Mouse (Mus musculus) kidney, embryonic 15.5 days (tissue): ENCODE measurements around the gene Rag1. TPM values are rescaled to one million over a fixed set of nuclear protein-coding genes. Genes with fewer than 3 reads are reported as not detected.

Experiments
- ATAC-seq: fragments of 200-750 bp; cut with Nextera tagmentation; replicated peaks from 2 replicates; pipeline ENCODE4 v1.8.0; 2017; ENCODE audit warnings: moderate TSS enrichment; ENCODE audit not compliant: low FRiP score
- H3K27ac ChIP-seq: fragments of 300-500 bp; sonication (generic); 2 replicates; pipeline ENCODE4 v1.5.1; 2015; ENCODE audit warnings: mild to moderate bottlenecking, inconsistent platforms
- H3K27me3 ChIP-seq: fragments of 300-500 bp; sonication (generic); 2 replicates; pipeline ENCODE4 v1.6.1; 2015; ENCODE audit warnings: inconsistent platforms
- H3K36me3 ChIP-seq: fragments of 300-500 bp; sonication (generic); 2 replicates; pipeline ENCODE4 v1.6.1; 2015; ENCODE audit warnings: inconsistent platforms
- H3K4me1 ChIP-seq: fragments of 300-500 bp; sonication (generic); 2 replicates; pipeline ENCODE4 v1.6.1; 2015; ENCODE audit warnings: inconsistent platforms
- H3K4me2 ChIP-seq: fragments of 300-500 bp; sonication (generic); 2 replicates; pipeline ENCODE4 v1.6.1; 2015; ENCODE audit warnings: moderate library complexity, mild to moderate bottlenecking, inconsistent platforms
- H3K4me3 ChIP-seq: fragments of 300-500 bp; sonication (generic); replicated peaks from 2 replicates; pipeline ENCODE4 v1.5.1; 2015; ENCODE audit warnings: mild to moderate bottlenecking, inconsistent platforms
- H3K9ac ChIP-seq: fragments of 300-500 bp; sonication (generic); 2 replicates; pipeline ENCODE4 v1.6.1; 2015; ENCODE audit warnings: mild to moderate bottlenecking, inconsistent platforms
- H3K9me3 ChIP-seq: fragments of 300-500 bp; sonication (generic); replicated peaks from 2 replicates; pipeline ENCODE4 v1.6.1; 2016; ENCODE audit warnings: inconsistent platforms
- WGBS: fragments of 180-500 bp; shearing (Covaris S2); methylation state at CpG from one replicate; pipeline ENCODE4 v1.1.7; 2015; ENCODE audit warnings: mixed read lengths; 5-methylcytosine and 5-hydroxymethylcytosine counted together
- polyA plus RNA-seq: library from polyadenylated mRNA; unstranded; fragments of >200 nt; fragmentation: Nextera tagmentation; extraction: Ambion mirVana; gene quantifications from 2 replicates; pipeline ENCODE4 v1.2.1, GENCODE M21; 2015

The Rag1 gene
- polyA plus RNA-seq, 1 experiment from 2014 or later = 0.06 TPM

DNA sequence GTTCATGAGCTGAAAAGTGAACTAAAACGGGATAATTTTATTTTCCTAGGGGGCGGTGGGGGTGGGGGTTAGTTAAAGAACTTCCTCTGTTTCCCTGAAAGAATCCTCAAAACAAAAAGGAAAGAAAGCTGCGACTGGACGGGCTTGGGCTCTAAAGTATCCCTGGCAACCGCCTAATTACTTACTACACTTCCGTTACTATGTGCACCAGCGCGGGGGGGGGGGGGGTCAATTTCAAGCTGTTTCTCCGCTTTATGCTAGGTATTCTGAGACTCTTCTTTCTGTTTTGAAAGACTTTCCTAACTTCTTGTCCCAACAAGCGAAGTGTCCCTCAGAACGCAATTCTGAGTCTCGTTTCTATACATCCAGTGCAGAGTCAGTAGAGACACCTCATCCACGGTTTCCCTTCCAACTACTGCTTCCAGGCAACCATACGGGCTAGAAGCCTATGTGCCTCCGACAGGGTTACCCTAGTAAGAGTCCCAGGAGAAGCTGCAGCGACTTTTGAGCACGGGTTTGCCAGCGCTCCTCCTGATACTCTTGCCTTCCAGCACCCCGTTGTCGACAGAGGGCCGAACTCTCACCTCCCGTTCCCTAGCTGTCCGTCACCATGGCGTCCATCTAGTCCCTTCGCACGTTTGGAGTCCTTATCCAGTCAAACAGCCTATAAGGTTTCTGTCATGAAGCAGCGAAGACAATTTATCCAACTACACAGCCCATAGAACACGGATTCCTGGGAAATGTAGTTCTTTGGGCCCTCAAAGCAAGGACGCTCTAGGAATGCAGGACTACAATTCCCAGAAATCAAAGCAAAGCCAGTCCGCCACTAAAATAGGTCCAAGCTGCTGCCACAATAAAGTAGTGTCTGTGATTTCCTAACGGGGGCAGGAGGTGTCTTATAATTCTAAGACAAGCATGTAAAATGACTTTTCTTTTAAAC is 20.7 kb downstream of the Rag1 start:
- H3K9me3 ChIP-seq = no peaks in the 10 kb centered on the region
- no peaks in the 10 kb centered on the region for H3K27me3 ChIP-seq
- peak; percentile 99 for ATAC-seq
- H3K4me2 ChIP-seq = peak overlapping the region; percentile 72
- peak overlapping the region; percentile 92 for H3K27ac ChIP-seq
- H3K36me3 ChIP-seq = no peaks in the 10 kb centered on the region
- WGBS = under 1% methylated on average over 31 of the region's 31 CpGs
- H3K4me1 ChIP-seq = peaks cover 10% of the 10 kb centered on the region; the same call in 1 of the 2 replicates
- peak overlapping the region; percentile 76 for H3K4me3 ChIP-seq
- H3K9ac ChIP-seq = peak overlapping the region; percentile 61

DNA sequence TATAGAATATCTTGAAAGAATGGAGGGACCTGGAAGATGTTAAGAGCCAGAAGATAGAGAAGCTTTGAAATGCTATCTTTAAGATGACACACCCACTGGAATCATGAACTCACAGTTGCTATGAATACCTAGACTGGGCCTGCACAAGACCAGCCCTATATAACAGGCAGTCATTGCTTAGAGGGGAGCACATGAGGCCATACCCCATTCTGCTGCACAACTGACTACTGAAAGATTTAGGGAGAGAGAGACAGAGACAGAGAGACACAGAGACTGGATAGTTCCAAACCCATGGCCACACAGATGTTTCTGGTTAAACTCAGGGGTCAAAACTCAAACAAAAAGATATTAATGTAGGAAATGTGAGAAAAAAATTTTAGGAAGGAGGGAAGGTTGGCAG is 22.1 kb downstream of the Rag1 start:
- Histone ChIP-seq H3K9ac (no peak overlapping the region), H3K4me1 (peaks cover 10% of the 10 kb centered on the region; the same call in 1 of the 2 replicates), H3K36me3 (no peaks in the 10 kb centered on the region), H3K4me3 (no peak overlapping the region), H3K4me2 (no peak overlapping the region), H3K27me3 (no peaks in the 10 kb centered on the region), H3K27ac (no peak overlapping the region), H3K9me3 (no peaks in the 10 kb centered on the region)
- no peak for ATAC-seq

DNA sequence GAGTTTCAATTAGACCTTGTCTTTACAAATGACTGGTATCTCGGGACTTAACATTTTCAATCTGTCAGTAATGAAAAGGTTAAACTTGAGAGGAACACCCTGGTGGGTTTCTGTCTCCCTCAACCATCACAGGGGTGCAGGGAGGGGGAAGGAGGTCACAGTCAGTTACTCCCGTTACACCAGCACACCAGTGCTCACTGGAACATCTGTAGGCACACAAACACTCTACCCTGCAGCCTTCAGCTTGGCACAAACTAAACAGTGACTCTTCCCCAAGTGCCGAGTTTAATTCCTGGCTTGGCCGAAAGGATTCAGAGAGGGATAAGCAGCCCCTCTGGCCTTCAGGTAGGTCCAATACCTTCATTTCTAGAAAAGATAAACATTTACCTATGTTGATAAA is 24.8 kb downstream of the Rag1 start, which contains the start of gene Rag2:
Gene Rag2 (plus strand): TSS at position 193 of the 400 bp plus-strand sequence.
- Histone ChIP-seq H3K27me3 (no peaks in the 10 kb centered on the region), H3K27ac (no peak within 1 kb of the TSS), H3K9ac (no peak within 1 kb of the TSS), H3K9me3 (no peaks in the 10 kb centered on the region), H3K4me2 (no peak within 1 kb of the TSS), H3K36me3 (no peaks in the 10 kb centered on the region), H3K4me3 (no peak within 1 kb of the TSS), H3K4me1 (peaks cover 9% of the 10 kb centered on the region; the same call in 1 of the 2 replicates)
- 33% methylated on average over 4 of the region's 4 CpGs for WGBS
- ATAC-seq = no peak

DNA sequence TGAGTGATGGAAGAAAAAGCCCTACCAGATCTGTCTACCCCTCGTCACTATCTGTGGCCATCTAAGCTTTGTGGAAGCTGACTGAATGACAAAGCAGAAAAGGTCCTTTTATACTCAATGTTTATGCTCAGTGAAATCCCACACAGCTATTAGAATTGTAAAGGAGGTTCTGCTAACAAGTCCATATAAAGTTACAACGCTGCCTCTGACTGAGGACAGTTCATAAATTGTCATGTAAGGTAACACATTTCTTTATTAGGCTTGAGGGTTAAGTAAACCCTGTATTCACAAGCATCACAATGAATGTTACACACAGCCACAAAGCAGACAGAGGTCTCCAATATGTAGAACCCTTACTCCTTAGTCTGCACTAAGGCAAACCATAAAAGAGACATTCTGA is 25.3 kb downstream of the Rag1 start:
- 30% methylated on average over 2 of the region's 2 CpGs for WGBS
- no peak for ATAC-seq
- H3K27ac ChIP-seq = no peak overlapping the region
- H3K36me3 ChIP-seq = no peaks in the 10 kb centered on the region
- no peak overlapping the region for H3K4me2 ChIP-seq
- H3K27me3 ChIP-seq = no peaks in the 10 kb centered on the region
- H3K4me1 ChIP-seq = peaks cover 5% of the 10 kb centered on the region; the same call in 1 of the 2 replicates
- no peaks in the 10 kb centered on the region for H3K9me3 ChIP-seq
- no peak overlapping the region for H3K4me3 ChIP-seq
- no peak overlapping the region for H3K9ac ChIP-seq

DNA sequence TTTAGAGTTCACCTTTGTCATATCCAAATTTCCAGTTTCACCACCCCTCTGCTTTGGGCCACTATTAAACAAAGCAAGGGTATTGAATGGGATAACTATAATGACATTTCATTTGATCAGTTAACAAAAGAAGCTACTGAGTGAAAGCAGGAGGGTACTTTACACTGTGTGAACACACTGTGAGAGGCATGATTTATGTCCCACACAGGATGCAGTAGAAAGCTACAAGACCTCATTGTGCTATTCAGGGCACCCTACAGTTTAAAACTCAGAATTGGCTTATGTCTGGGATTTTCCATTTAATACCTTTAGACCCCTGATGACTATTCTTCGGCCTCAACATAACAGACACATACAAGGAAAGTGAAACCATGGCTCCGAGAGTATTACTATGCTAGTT is 26.3 kb downstream of the Rag1 start:
- no peak overlapping the region for H3K27ac ChIP-seq
- H3K4me1 ChIP-seq = peaks cover 5% of the 10 kb centered on the region; the same call in 1 of the 2 replicates
- no peaks in the 10 kb centered on the region for H3K36me3 ChIP-seq
- H3K9ac ChIP-seq = no peak overlapping the region
- no peaks in the 10 kb centered on the region for H3K27me3 ChIP-seq
- H3K4me3 ChIP-seq = no peak overlapping the region
- no peaks in the 10 kb centered on the region for H3K9me3 ChIP-seq
- no peak overlapping the region for H3K4me2 ChIP-seq
- ATAC-seq = no peak
- 89% methylated on average over 2 of the region's 2 CpGs for WGBS

DNA sequence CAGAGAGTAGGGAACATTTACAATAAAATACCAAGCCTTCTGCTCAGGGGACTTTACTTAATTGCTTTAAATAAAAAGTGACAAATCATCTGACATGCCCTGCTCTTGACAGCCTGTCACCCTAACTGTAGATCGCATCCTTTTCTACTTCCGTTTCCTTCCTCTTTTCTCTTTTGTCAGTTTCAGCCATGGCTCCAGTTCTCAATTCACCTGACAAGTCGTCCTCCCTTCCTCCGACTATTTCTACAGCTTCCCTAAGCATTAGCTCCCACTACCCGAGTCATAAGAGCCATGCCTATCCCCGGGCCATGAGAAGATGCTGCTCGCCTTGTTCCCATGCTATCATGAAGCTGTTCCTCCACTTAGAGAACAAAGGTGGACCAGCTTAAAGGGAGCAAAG is 27.7 kb downstream of the Rag1 start:
- WGBS = 62% methylated on average over 7 of the region's 7 CpGs
- ATAC-seq = no peak
- no peak overlapping the region for H3K27ac ChIP-seq

DNA sequence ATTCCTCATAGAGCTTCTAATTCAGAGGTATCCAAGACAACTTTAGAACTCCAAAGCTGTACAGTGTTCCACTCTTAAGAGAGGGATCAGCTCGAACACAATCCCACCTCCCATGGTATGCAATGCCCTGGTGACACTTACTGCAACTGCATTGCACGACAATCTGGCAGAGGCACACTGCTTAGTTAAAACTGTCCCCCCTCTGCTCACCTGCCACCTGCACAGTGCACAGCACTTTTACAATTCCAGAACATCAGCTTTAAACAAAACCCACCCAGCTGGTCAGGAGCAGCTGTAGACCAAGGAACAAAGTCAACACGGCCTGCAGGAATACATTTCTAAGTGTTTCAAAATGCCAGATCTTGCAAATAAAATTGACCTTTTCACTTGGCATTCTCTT is 28.4 kb downstream of the Rag1 start:
- no peak for ATAC-seq
- no peak overlapping the region for H3K27ac ChIP-seq
- 72% methylated on average over 3 of the region's 3 CpGs for WGBS
- H3K4me1 ChIP-seq = peaks cover 10% of the 10 kb centered on the region; the same call in 1 of the 2 replicates
- H3K27me3 ChIP-seq = no peaks in the 10 kb centered on the region
- H3K4me2 ChIP-seq = no peak overlapping the region
- no peaks in the 10 kb centered on the region for H3K36me3 ChIP-seq
- no peaks in the 10 kb centered on the region for H3K9me3 ChIP-seq
- H3K9ac ChIP-seq = no peak overlapping the region
- no peak overlapping the region for H3K4me3 ChIP-seq

More for the DNA sequence above, 27.7 kb downstream of the Rag1 start:
- Histone ChIP-seq H3K4me1 (peaks cover 9% of the 10 kb centered on the region; the same call in 1 of the 2 replicates), H3K36me3 (no peaks in the 10 kb centered on the region), H3K9ac (no peak overlapping the region), H3K27me3 (no peaks in the 10 kb centered on the region), H3K4me2 (no peak overlapping the region), H3K9me3 (no peaks in the 10 kb centered on the region), H3K4me3 (no peak overlapping the region)

DNA sequence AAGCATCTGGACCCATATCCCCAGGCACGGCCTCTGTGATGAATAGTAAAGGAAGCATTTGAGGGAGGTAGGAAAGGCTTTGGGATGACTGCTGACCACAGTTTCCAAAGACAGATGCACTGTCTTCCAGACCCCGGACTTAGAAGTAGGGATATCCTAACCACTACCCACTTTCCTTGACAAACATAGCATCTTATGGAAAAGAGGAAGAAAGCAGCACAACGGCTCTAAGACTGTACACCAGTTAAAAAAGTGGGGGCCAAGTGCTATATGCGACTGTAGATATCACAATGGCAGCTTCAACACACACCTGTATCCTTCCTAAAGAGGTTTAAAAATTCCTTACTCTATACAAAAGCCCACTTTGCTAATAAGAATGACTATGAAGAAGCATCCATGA is 30.9 kb downstream of the Rag1 start:
- Histone ChIP-seq H3K4me2 (no peak overlapping the region), H3K9ac (no peak overlapping the region), H3K27ac (no peak overlapping the region), H3K36me3 (no peaks in the 10 kb centered on the region), H3K4me3 (no peak overlapping the region), H3K27me3 (no peaks in the 10 kb centered on the region), H3K9me3 (no peaks in the 10 kb centered on the region), H3K4me1 (peaks cover 7% of the 10 kb centered on the region; the same call in 1 of the 2 replicates)
- 82% methylated on average over 4 of the region's 4 CpGs for WGBS
- no peak for ATAC-seq

DNA sequence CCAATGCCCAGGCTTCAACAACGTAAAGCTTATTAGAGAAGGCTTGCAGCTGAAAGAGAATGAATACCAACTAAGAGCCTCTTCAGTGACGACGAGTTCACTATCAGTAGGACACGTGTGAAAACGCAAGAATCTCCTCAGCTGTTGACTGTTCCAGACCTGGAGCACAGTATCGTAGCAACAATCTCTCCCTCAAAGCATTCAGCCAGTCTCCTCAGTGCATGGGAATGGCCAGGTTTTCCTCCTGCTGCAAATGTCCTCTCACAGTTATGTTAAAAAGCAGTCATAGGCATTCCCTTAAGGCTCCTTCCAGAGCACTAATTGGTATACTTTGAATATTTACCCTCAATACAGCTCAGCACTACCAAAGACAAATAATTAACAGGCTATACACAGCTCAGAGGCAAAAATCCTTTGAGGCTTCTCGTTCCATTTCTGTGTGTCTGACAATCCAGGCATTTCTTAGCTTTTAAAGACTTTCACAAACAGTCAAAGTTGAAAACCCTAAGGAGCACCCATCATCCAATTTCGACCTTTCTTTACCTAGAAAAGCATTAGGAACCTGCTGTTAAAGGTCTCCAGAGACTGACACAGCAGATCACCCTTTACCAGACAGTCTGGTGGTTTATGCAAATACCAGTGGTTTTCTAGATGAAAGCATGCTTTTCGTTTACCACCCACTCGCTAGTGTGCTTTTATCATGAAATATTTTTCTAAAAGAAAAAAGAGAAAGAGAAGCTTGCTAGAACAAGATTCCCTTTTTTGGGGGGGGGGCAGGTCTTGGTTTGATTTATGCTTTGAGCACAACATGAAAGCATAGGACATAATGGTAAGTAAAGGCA is 33.6 kb downstream of the Rag1 start:
- no peak overlapping the region for H3K4me2 ChIP-seq
- H3K27me3 ChIP-seq = no peaks in the 10 kb centered on the region
- H3K27ac ChIP-seq = no peak overlapping the region
- 75% methylated on average over 10 of the region's 10 CpGs for WGBS
- no peak overlapping the region for H3K9ac ChIP-seq
- H3K36me3 ChIP-seq = no peaks in the 10 kb centered on the region
- peaks cover 7% of the 10 kb centered on the region; the same call in 1 of the 2 replicates for H3K4me1 ChIP-seq
- H3K9me3 ChIP-seq = no peaks in the 10 kb centered on the region
- H3K4me3 ChIP-seq = no peak overlapping the region
- ATAC-seq = no peak

DNA sequence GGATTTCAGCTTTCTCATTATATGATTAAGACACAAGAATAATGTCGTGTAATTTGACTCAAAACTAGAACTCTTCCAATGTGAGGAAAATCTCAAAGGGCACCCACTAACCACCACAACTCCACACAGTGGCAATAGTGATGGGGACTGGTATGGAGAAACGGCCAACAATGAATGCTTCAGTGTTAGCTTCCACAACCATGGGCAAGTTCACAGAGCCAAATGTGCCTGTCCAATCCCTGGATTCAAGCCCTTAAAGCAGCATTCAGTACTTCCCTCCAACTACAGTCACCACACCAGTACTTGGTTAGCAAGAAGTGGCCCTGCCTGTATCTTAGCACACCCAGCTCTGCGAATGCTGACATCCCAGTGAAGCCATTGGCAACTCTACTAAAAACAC is 38.4 kb downstream of the Rag1 start:
- no peak for ATAC-seq
- Histone ChIP-seq H3K27me3 (no peaks in the 10 kb centered on the region), H3K36me3 (0 out of 2 replicates have a peak, but pooled peaks cover 6% of the 10 kb centered on the region), H3K4me3 (no peak overlapping the region), H3K9me3 (no peaks in the 10 kb centered on the region), H3K27ac (no peak overlapping the region), H3K9ac (no peak overlapping the region), H3K4me2 (no peak overlapping the region), H3K4me1 (0 out of 2 replicates have a peak, but pooled peaks cover under 1% of the 10 kb centered on the region)
- WGBS = 91% methylated on average over 3 of the region's 3 CpGs

DNA sequence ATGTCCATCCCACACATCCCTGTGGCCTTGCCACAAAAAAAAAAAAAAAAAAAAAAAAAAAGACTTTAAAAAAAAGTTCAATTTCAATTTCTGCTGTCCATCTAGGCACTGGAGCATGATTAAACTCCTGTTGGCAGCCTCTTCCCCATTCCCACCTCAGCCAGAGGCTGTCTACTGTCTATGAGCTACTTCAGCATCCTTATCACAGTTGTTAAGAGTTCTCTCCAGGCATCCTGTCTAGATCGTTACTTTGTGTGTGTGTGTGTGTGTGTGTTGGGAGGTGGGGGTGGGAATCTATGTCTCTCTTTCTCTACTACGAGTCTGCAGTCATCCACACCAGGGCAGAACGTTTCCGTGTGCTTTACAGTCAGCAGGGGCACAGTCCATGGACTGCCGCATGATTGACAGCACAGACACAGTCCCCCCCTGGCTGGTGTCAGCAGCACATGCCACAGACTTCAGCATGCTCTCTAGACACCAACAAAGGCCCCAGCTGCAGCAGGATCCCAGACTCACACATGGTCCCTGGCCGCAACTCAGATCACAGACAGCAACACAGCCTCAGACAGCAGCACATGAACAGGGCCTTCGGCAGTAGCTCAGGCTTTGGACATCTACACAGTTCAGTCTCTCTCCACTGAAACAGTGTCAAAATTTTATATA is 40.9 kb downstream of the Rag1 start:
- Histone ChIP-seq H3K36me3 (0 out of 2 replicates have a peak, but pooled peaks cover 6% of the 10 kb centered on the region), H3K9me3 (no peaks in the 10 kb centered on the region), H3K4me3 (no peak overlapping the region), H3K4me2 (no peak overlapping the region), H3K27ac (no peak overlapping the region), H3K4me1 (no peaks in the 10 kb centered on the region), H3K9ac (no peak overlapping the region), H3K27me3 (no peaks in the 10 kb centered on the region)
- WGBS = 77% methylated on average over 7 of the region's 7 CpGs
- no peak; the same call in 1 of the 2 replicates for ATAC-seq
